Mouse (Mus musculus) heart, postnatal 0 days (tissue): ENCODE data around the gene Sox1. TPM values are rescaled to one million over a fixed set of nuclear protein-coding genes. Genes with fewer than 3 reads are reported as not detected.

Source experiments
- ATAC-seq: fragments of 200-750 bp; cut with Nextera tagmentation; 2 replicates; pipeline ENCODE4 v1.8.0; 2017; ENCODE audit warnings: low read depth, moderate number of reproducible peaks, moderate library complexity; ENCODE audit not compliant: insufficient read depth
- DNase-seq: peaks from one replicate; pipeline ENCODE4 v3.0.0-alpha.2; 2016; ENCODE audit warnings: low spot score
- H3K27ac ChIP-seq: fragments of 300-500 bp; sonication (generic); 2 replicates; pipeline ENCODE4 v1.5.1; 2014; ENCODE audit warnings: low read depth, mild to moderate bottlenecking
- H3K27me3 ChIP-seq: fragments of 300-500 bp; sonication (generic); 2 replicates; pipeline ENCODE4 v1.6.1; 2014; ENCODE audit warnings: low read length, mixed read lengths; ENCODE audit not compliant: control insufficient read depth, insufficient read depth
- H3K36me3 ChIP-seq: fragments of 300-500 bp; sonication (generic); replicated peaks from 2 replicates; pipeline ENCODE4 v1.6.1; 2014; ENCODE audit warnings: low read length, mixed read lengths; ENCODE audit not compliant: control insufficient read depth, insufficient read depth
- H3K4me1 ChIP-seq: fragments of 300-500 bp; sonication (generic); 2 replicates; pipeline ENCODE4 v1.6.1; 2014; ENCODE audit warnings: antibody characterized with exemption; ENCODE audit not compliant: control insufficient read depth, insufficient read depth
- H3K4me2 ChIP-seq: fragments of 300-500 bp; sonication (generic); 2 replicates; pipeline ENCODE4 v1.6.1; 2014; ENCODE audit warnings: low read depth, mild to moderate bottlenecking, low read length, moderate library complexity
- H3K4me3 ChIP-seq: fragments of 300-500 bp; sonication (generic); 2 replicates; pipeline ENCODE4 v1.5.1; 2014; ENCODE audit warnings: low read depth, low read length
- H3K9ac ChIP-seq: fragments of 300-500 bp; sonication (generic); replicated peaks from 2 replicates; pipeline ENCODE4 v1.6.1; 2014; ENCODE audit warnings: low read depth, low read length, mixed read lengths
- H3K9me3 ChIP-seq: fragments of 300-500 bp; sonication (generic); replicated peaks from 2 replicates; pipeline ENCODE4 v1.6.1; 2016; ENCODE audit warnings: low read length; ENCODE audit not compliant: control insufficient read depth
- CTCF ChIP-seq: IDR thresholded peaks from 2 replicates; pipeline ENCODE4 v1.5.1; 2016; ENCODE audit warnings: antibody characterized with exemption, control low read depth, low read depth
- EP300 ChIP-seq: IDR thresholded peaks from 2 replicates; pipeline ENCODE4 v1.6.1; 2016; ENCODE audit warnings: antibody characterized with exemption, low read depth
- WGBS: fragments of 180-500 bp; shearing (Covaris S2); extraction: QIAGEN DNeasy Blood & Tissue Kit; methylation state at CpG from one replicate; pipeline ENCODE4 v1.1.7; 2014; 5-methylcytosine and 5-hydroxymethylcytosine counted together
- polyA plus RNA-seq: library from polyadenylated mRNA; unstranded; fragments of >200 nt; fragmentation: Nextera tagmentation; extraction: Ambion mirVana; gene quantifications from 2 replicates; pipeline ENCODE4 v1.2.1, GENCODE M21; 2015
- total RNA-seq: library from RNA; depleted of rRNA; stranded (reverse); fragments of >200 nt; gene quantifications from 2 replicates; pipeline ENCODE4 v1.2.3, GENCODE M21; 2014; ENCODE audit warnings: low replicate concordance

Sox1 gene
- total and polyA plus RNA-seq, 2 experiments from 2014 or later, result not detected

DNA sequence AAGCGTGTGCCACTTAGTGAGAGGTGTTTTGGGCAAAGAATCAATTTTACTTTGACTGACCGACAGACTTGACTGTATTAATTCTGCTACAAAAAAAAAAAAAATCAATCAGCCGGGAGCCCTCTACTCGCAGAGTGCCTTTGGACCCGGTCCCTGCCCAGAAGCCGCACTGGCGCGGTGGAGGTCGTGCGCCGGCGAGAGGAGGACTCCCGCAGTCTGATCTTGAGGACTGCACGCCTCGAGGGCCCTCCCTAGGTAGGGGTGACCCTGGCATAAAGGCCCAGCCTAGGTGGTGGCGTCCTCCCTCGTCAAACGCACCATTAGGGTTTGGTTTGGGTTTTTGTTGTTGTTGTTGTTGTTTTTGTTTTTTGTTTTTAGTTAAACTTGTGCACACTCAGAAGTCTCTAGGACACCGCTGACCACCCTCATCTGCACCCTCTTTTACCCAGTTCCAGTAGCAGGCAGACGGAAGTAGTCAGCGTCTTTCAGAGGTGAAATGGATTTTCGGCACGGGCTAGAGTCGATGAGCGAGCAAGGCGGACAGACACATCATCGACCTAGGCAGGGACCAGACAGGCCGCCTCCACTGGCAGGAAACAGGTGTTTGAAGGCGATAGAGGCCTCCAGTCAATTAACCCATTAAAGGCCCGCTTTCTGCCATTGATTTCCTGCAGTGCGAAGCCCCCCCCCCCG, 8.4 kb upstream of the Sox1 start:
- Histone ChIP-seq H3K4me1 (no peaks in the 10 kb centered on the region; the same call in 1 of the 2 replicates), H3K27ac (no peak overlapping the region), H3K36me3 (no peaks in the 10 kb centered on the region), H3K9me3 (no peaks in the 10 kb centered on the region), H3K9ac (no peak overlapping the region), H3K27me3 (peaks cover 100% of the 10 kb centered on the region), H3K4me2 (no peak overlapping the region), H3K4me3 (no peak overlapping the region)
- ATAC-seq, result no peak
- WGBS, result under 1% methylated on average over 32 of the region's 32 CpGs
- TF ChIP-seq CTCF (no peak), EP300 (no peak)
- no peak for DNase-seq

DNA sequence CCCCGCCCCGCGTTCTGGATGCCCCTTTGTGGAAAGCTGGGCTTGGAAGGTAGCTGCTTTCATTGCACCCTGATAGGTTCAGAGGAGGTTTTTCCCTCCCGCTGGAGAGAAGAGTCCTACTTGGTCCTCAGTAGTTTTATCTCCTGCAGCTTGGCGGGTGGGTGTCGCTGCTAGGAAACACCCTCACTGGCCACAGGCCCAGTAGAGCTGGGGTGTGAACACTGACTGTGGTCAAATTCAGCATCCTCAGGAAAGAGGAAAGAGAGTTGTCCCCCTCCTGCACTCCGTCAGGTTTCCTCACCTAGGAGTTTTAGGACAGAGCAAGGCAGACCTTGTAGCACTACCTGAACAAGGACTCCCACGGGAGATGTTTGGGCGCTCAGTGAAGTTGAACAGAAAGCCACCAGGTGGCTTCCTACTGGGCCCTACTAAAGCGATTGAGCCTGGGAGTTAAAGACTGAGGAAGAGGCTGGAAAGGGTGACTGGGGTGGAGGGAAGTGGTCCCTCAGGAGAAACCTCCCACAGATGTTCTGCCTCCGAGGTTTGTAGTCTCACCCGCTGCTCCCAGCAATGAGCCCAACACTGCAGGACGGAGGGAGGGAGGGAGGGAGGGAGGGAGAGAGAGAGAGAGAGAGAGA, 7.8 kb upstream of the Sox1 start:
- no peak for DNase-seq
- Histone ChIP-seq H3K36me3 (no peaks in the 10 kb centered on the region), H3K27me3 (peaks cover 100% of the 10 kb centered on the region), H3K4me2 (no peak overlapping the region), H3K9ac (no peak overlapping the region), H3K9me3 (no peaks in the 10 kb centered on the region), H3K4me3 (no peak overlapping the region), H3K27ac (no peak overlapping the region), H3K4me1 (no peaks in the 10 kb centered on the region; the same call in 1 of the 2 replicates)
- under 1% methylated on average over 13 of the region's 13 CpGs for WGBS
- ATAC-seq, result no peak
- TF ChIP-seq EP300, result no peak
- TF ChIP-seq CTCF, result no peak

GRCm38 (mm10) chr8:12387901-12388300, 7.2 kb upstream of the Sox1 start:
- WGBS, result 8% methylated on average over 4 of the region's 4 CpGs
- Histone ChIP-seq H3K36me3 (no peaks in the 10 kb centered on the region), H3K9me3 (no peaks in the 10 kb centered on the region), H3K4me1 (no peaks in the 10 kb centered on the region; the same call in 1 of the 2 replicates), H3K4me2 (no peak overlapping the region), H3K27me3 (peaks cover 100% of the 10 kb centered on the region), H3K4me3 (no peak overlapping the region), H3K27ac (no peak overlapping the region), H3K9ac (no peak overlapping the region)
- TF ChIP-seq EP300 (no peak), CTCF (no peak)
- DNase-seq, result no peak
- ATAC-seq, result no peak

- Histone ChIP-seq H3K4me3 (no peak overlapping the region), H3K36me3 (no peaks in the 10 kb centered on the region), H3K27me3 (peaks cover 100% of the 10 kb centered on the region), H3K4me1 (no peaks in the 10 kb centered on the region; the same call in 1 of the 2 replicates), H3K4me2 (no peak overlapping the region), H3K27ac (no peak overlapping the region), H3K9me3 (no peaks in the 10 kb centered on the region), H3K9ac (no peak overlapping the region)
- TF ChIP-seq EP300, result no peak
- TF ChIP-seq CTCF, result no peak
- ATAC-seq, result no peak
- WGBS, result 11% methylated on average over 10 of the region's 10 CpGs
- DNase-seq, result no peak
Observed at GRCm38 (mm10) chr8:12388390-12389115, 6.5 kb upstream of the Sox1 start.

GRCm38 (mm10) chr8:12389116-12389471, 6.0 kb upstream of the Sox1 start:
- no peak overlapping the region for H3K4me2 ChIP-seq
- no peak for TF ChIP-seq EP300
- TF ChIP-seq CTCF, result no peak
- H3K4me3 ChIP-seq, result no peak overlapping the region
- H3K27ac ChIP-seq, result no peak overlapping the region
- H3K9ac ChIP-seq, result no peak overlapping the region
- DNase-seq, result no peak
- 4% methylated on average over 5 of the region's 5 CpGs for WGBS
- H3K27me3 ChIP-seq, result peaks cover 100% of the 10 kb centered on the region
- no peaks in the 10 kb centered on the region; the same call in 1 of the 2 replicates for H3K4me1 ChIP-seq
- ATAC-seq, result no peak
- no peaks in the 10 kb centered on the region for H3K9me3 ChIP-seq
- H3K36me3 ChIP-seq, result no peaks in the 10 kb centered on the region
